8 mouse cellular contexts compared by ENCODE assay signal in the genomic region with DNA sequence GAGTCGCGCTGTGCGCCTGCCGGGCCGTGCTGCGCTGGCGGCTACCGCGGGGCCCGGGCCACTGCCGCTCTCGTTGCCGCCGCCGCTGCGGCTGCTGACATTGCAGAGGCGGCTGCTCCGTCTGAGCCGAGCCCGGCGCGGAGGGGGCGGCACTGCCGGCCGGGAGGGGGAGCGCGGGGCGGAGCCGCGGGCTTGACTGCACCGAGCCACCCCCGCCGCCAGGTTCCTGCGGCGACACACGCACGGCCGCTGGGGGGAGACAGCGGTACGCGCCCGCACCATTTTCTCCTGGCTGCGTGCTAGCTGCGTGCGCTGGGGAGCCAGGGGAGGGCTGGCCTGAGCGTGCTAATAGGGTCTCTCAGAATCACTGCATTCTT. TPM values are rescaled to one million over a fixed set of nuclear protein-coding genes. Genes with fewer than 3 reads are reported as not detected.
DNase-seq lines count a peak whose midpoint lies in the region; ATAC-seq and TF ChIP-seq lines count a peak whose summit lies in the region.

A gene (minus strand): TSS at position 131 of the 377 bp plus-strand sequence.

- H3K4me2 ChIP-seq in liver, postnatal 0 days (ENCODE audit: low read depth, low read length): peak within 1 kb of the TSS; percentile 85
- peak within 1 kb of the TSS; percentile 91 for H3K4me2 ChIP-seq in neural tube, embryonic 15.5 days

- H3K27me3 ChIP-seq in hindbrain, embryonic 10.5 days (ENCODE audit: insufficient read depth, poor library complexity, severe bottlenecking): peaks cover 61% of the 10 kb centered on the region
- H3K27me3 ChIP-seq in liver, postnatal 0 days (ENCODE audit: insufficient read depth, low read length): peaks cover 47% of the 10 kb centered on the region
- H3K27me3 ChIP-seq in neural tube, embryonic 15.5 days (replicated peaks): no peaks in the 10 kb centered on the region
- H3K27me3 ChIP-seq in testis, adult 2 months (ENCODE audit: control insufficient read depth, insufficient read depth, low read length): no peaks in the 10 kb centered on the region

- ATAC-seq in liver, postnatal 0 days: peak; percentile 93
- peak; percentile 95 for ATAC-seq in neural tube, embryonic 15.5 days (ENCODE audit: low FRiP score)

- H3K27ac ChIP-seq in hindbrain, embryonic 10.5 days: peak within 1 kb of the TSS; percentile 90
- peak within 1 kb of the TSS; percentile 97 for H3K27ac ChIP-seq in layer of hippocampus, adult 2 months
- H3K27ac ChIP-seq in liver, postnatal 0 days (ENCODE audit: low read depth): no peak within 1 kb of the TSS
- peak within 1 kb of the TSS; percentile 97 for H3K27ac ChIP-seq in neural tube, embryonic 15.5 days (replicated peaks)
- no peak within 1 kb of the TSS for H3K27ac ChIP-seq in testis, adult 2 months (ENCODE audit: control insufficient read depth, insufficient read depth, low read depth, low read length)

- H3K9me3 ChIP-seq in hindbrain, embryonic 10.5 days: no peaks in the 10 kb centered on the region
- H3K9me3 ChIP-seq in liver, postnatal 0 days (ENCODE audit: low read length): no peaks in the 10 kb centered on the region
- no peaks in the 10 kb centered on the region for H3K9me3 ChIP-seq in neural tube, embryonic 15.5 days (replicated peaks)

- TF ChIP-seq CTCF in layer of hippocampus, adult 2 months (conservative IDR thresholded peaks at IDR 0.05): peak; percentile 93
- peak; percentile 81 for TF ChIP-seq CTCF in liver, postnatal 0 days (IDR thresholded peaks at IDR 0.05; ENCODE audit: low read depth)
- peak; percentile 57; the same call in 1 of the 2 replicates for TF ChIP-seq CTCF in testis, adult 2 months (IDR thresholded peaks at IDR 0.05; ENCODE audit: control insufficient read depth, insufficient read depth, insufficient replicate concordance, low read depth, low read length)

- TF ChIP-seq POLR2A in testis, adult 2 months (IDR thresholded peaks at IDR 0.05; ENCODE audit: control insufficient read depth, low read depth, low read length): no peak

- H3K4me1 ChIP-seq in hindbrain, embryonic 10.5 days (replicated peaks): peaks cover 28% of the 10 kb centered on the region
- peaks cover 8% of the 10 kb centered on the region; the same call in 1 of the 2 replicates for H3K4me1 ChIP-seq in liver, postnatal 0 days (ENCODE audit: insufficient read depth)
- peaks cover 43% of the 10 kb centered on the region for H3K4me1 ChIP-seq in neural tube, embryonic 15.5 days
- H3K4me1 ChIP-seq in testis, adult 2 months (ENCODE audit: control insufficient read depth, insufficient read depth, low read length): peaks cover 10% of the 10 kb centered on the region

- no peaks in the 10 kb centered on the region for H3K36me3 ChIP-seq in hindbrain, embryonic 10.5 days
- H3K36me3 ChIP-seq in liver, postnatal 0 days (replicated peaks; ENCODE audit: insufficient read depth, low read length): no peaks in the 10 kb centered on the region
- no peaks in the 10 kb centered on the region for H3K36me3 ChIP-seq in neural tube, embryonic 15.5 days
- no peaks in the 10 kb centered on the region for H3K36me3 ChIP-seq in testis, adult 2 months (ENCODE audit: control insufficient read depth, insufficient read depth, low read length)

- TF ChIP-seq EP300 in liver, postnatal 0 days (IDR thresholded peaks at IDR 0.05; ENCODE audit: low read depth): no peak

- WGBS in hindbrain, embryonic 10.5 days: under 1% methylated on average over 46 of the region's 46 CpGs
- WGBS in liver, postnatal 0 days (ENCODE audit: insufficient replicate concordance): 0% methylated on average over 14 of the region's 46 CpGs
- under 1% methylated on average over 40 of the region's 46 CpGs for WGBS in neural tube, embryonic 15.5 days

- peak within 1 kb of the TSS; percentile 38; the same call in 1 of the 2 replicates for H3K9ac ChIP-seq in liver, postnatal 0 days (replicated peaks)
- peak within 1 kb of the TSS; percentile 94 for H3K9ac ChIP-seq in neural tube, embryonic 15.5 days (replicated peaks)

- peak within 1 kb of the TSS; percentile 81 for H3K4me3 ChIP-seq in hindbrain, embryonic 10.5 days
- H3K4me3 ChIP-seq in layer of hippocampus, adult 2 months: peak within 1 kb of the TSS; percentile 88
- peak within 1 kb of the TSS; percentile 56 for H3K4me3 ChIP-seq in liver, postnatal 0 days (ENCODE audit: low read depth, low read length)
- peak within 1 kb of the TSS; percentile 89 for H3K4me3 ChIP-seq in neural tube, embryonic 15.5 days (replicated peaks)
- peak within 1 kb of the TSS; percentile 49 for H3K4me3 ChIP-seq in testis, adult 2 months (ENCODE audit: control insufficient read depth, low read depth, low read length)

- peak; percentile 78 for DNase-seq in MN1 (ENCODE audit: low spot score)
- peak; percentile 94 for DNase-seq in cerebellum, adult 9-10 months
- DNase-seq in frontal cortex, postnatal 10 days (ENCODE audit: low spot score in 2 of 2): peak; percentile 87 to 94
- peak; percentile 90 for DNase-seq in hindbrain, embryonic 10.5 days (ENCODE audit: low spot score)
- peak; percentile 94 to 95 for DNase-seq in layer of hippocampus, adult 2 months (ENCODE audit: low spot score in 2 of 2)
- DNase-seq in liver, postnatal 0 days: peak; percentile 83

RNA-seq across cellular contexts. Expression of the gene that starts here (rescaled TPM):
- polyA plus RNA-seq in hindbrain, embryonic 10.5 days (2016; fragmentation: Nextera tagmentation; extraction: Ambion mirVana): 2.6 and 6.1 TPM in 2 replicates
- 100 to 1,000 TPM; 187 to 203 TPM for total RNA-seq in layer of hippocampus, adult 2 months (2021)
- 0.09 TPM in 1 of 2 replicates, not detected in the other for polyA plus RNA-seq in liver, postnatal 0 days (2015; fragmentation: Nextera tagmentation; extraction: Ambion mirVana)
- polyA plus RNA-seq in neural tube, embryonic 15.5 days (2015; fragmentation: Nextera tagmentation; extraction: Ambion mirVana): 36.3 and 40.6 TPM in 2 replicates
- 0.08 TPM in 1 of 2 replicates, not detected in the other for polyA plus RNA-seq in testis, adult 2 months (2012; rRNA removed)

Comparison
In these comparisons a context has a peak if more than half of its experiments do, and no peak if none do; other contexts are left out.
1. Peak in DNase-seq, ATAC-seq, H3K4me3 ChIP-seq, H3K9ac ChIP-seq and H3K4me2 ChIP-seq in liver, postnatal 0 days; RNA of the gene not detected or under 1 TPM.
2. H3K27ac ChIP-seq: peak in hindbrain, embryonic 10.5 days (single experiment), layer of hippocampus, adult 2 months (single experiment) and neural tube, embryonic 15.5 days (single experiment); none in liver, postnatal 0 days (single experiment) and testis, adult 2 months (single experiment).
3. Peak in every context shown above with its lines, with median percentiles within 50 percentile points of each other: DNase-seq, H3K4me3 ChIP-seq and CTCF ChIP-seq.